Mouse (Mus musculus): ENCODE data around the gene Actl10.

Gene Actl10

GRCm38 (mm10) chr2:154551927-154552326, 351 bp downstream of the Actl10 start:
- DNase-seq: no peak

- peak; percentile 73 for DNase-seq
Measured at GRCm38 (mm10) chr2:154552424-154552907, 890 bp downstream of the Actl10 start.

- no peak for DNase-seq
Measured at GRCm38 (mm10) chr2:154555235-154555634, 3.7 kb downstream of the Actl10 start.

- no peak for DNase-seq
Measured at GRCm38 (mm10) chr2:154557184-154557832, 5.7 kb downstream of the Actl10 start.

- DNase-seq: peak; percentile 50
Measured at GRCm38 (mm10) chr2:154558264-154559039, 6.9 kb downstream of the Actl10 start, which contains the start of gene Necab3. Gene Necab3, minus strand, starts transcription at chr2:154558890.

- no peak for DNase-seq
Measured at GRCm38 (mm10) chr2:154563612-154564170, 12.1 kb downstream of the Actl10 start.

- DNase-seq: no peak
Measured at GRCm38 (mm10) chr2:154565562-154565961, 14.0 kb downstream of the Actl10 start.

GRCm38 (mm10) chr2:154566641-154567040, 15.1 kb downstream of the Actl10 start:
- no peak for DNase-seq

- no peak for DNase-seq
Measured at GRCm38 (mm10) chr2:154567766-154568165, 16.2 kb downstream of the Actl10 start.

GRCm38 (mm10) chr2:154568329-154569070, 16.9 kb downstream of the Actl10 start:
- peak; percentile 55 for DNase-seq

- DNase-seq: peak; percentile 57
Measured at GRCm38 (mm10) chr2:154569071-154569748, 17.6 kb downstream of the Actl10 start.

- peak; percentile 96 for DNase-seq
Measured at GRCm38 (mm10) chr2:154569836-154570286, 18.3 kb downstream of the Actl10 start, which contains the start of gene E2f1. Gene E2f1, minus strand, starts transcription at chr2:154569892.

GRCm38 (mm10) chr2:154570666-154571065, 19.1 kb downstream of the Actl10 start:
- DNase-seq: no peak

GRCm38 (mm10) chr2:154571266-154571665, 19.7 kb downstream of the Actl10 start:
- DNase-seq: no peak

GRCm38 (mm10) chr2:154571976-154572375, 20.4 kb downstream of the Actl10 start:
- no peak for DNase-seq

- no peak for DNase-seq
Measured at GRCm38 (mm10) chr2:154572996-154573395, 21.4 kb downstream of the Actl10 start.

GRCm38 (mm10) chr2:154574271-154574670, 22.7 kb downstream of the Actl10 start:
- no peak for DNase-seq

GRCm38 (mm10) chr2:154576876-154577743, 25.5 kb downstream of the Actl10 start:
- no peak for DNase-seq

- DNase-seq: no peak
Measured at GRCm38 (mm10) chr2:154577744-154578067, 26.1 kb downstream of the Actl10 start.

GRCm38 (mm10) chr2:154580586-154580985, 29.0 kb downstream of the Actl10 start:
- DNase-seq: no peak

GRCm38 (mm10) chr2:154581421-154581820, 29.8 kb downstream of the Actl10 start:
- no peak for DNase-seq

All from right cerebral cortex, postnatal 4 days (tissue).